Mouse (Mus musculus) adrenal gland, adult 8-10 months (tissue): ENCODE data around the gene Cacna2d3. TPM values are rescaled to one million over a fixed set of nuclear protein-coding genes. Genes with fewer than 3 reads are reported as not detected.

Source experiments
- DNase-seq: peaks from one replicate; pipeline ENCODE4 v3.0.0; 2022
- total RNA-seq, 4 experiments: library from RNA; stranded (reverse); gene quantifications; 2 replicates each; pipeline ENCODE4 v1.2.4; 2022

Cacna2d3 gene
- total RNA-seq, 4 experiments from 2014 or later: 4.3 to 8.6 (median 5.3) TPM

DNA sequence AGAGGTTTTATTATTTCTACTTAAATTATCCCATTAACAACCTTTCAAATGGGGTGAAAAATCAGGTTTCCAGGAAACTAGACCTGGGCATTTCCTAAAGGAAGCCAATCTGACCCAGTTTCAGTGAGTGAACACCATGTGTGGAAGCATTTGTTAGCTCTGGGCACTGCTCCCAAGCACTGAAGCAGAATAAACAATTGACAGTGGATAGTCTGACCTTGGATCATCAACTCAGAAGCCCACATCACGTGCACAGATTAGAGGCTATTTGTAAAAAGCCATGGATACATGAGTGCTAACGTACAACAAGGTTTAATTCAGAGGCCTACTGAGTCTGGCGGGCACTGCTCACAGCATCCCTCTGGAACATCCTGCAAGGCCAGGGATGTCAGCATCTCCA is 82.4 kb downstream of the Cacna2d3 start:
- no peak for DNase-seq

DNA sequence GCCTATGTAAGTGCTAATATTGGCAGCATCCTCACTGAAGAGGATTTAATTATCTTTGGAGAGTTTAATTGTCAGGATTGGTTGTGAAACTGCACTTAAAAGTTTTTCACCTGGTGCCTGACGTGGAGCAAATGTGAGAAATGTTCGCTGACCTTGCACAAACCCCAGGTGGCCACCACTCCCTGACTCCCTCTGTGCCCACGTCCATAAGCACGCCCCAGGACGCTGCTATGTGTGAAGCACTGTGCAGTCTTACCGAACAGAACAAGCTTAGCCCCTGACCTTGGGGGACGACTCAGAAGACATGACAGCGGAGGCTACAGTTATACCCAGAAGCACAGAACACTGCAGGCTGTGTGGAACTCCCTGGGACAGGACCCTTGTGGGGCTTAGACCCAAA is 93.5 kb downstream of the Cacna2d3 start:
- no peak for DNase-seq

DNA sequence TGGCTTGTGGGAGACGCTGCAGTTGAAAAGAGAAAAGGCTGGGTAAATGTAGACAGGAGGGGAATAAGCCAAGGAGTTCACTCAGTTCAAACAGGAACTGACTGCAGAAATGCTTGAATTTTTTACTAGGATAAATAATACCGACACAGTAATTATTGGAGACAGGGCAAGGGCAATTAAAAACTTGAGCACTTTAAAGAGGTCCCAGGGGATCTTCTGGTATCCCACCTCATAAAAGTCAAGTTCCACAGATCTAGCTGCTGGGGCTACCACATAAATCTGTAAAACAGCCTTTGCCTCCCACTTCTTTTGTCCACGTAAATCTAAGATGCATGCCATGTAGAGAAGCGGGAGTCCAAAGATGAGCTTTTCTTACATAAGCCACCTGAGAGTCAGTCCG is 109.2 kb downstream of the Cacna2d3 start:
- DNase-seq: no peak

GRCm38 (mm10) chr14:29608761-29609160 is 112.9 kb downstream of the Cacna2d3 start:
- no peak for DNase-seq

DNA sequence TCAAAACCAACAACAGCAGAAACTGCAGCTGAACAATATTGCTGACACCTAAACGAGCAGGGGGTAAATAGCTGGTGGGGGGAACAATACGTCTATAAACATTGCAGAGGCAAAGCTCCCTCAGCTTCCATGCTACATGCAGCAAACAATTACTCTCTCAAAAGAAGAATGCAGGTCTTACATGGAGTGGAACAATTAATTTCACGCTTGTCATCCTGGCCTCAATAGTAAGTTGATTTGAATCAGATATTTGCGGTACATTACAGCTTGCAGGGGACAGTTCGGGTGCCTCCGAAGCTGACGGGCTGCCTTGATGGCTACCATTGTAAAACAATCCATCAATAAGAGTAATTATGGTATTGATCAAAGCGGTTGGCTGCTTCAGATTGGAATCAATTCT is 122.2 kb downstream of the Cacna2d3 start:
- DNase-seq: no peak

- DNase-seq: peak; percentile 4
These were observed 128.8 kb downstream of the Cacna2d3 start for GRCm38 (mm10) chr14:29592896-29593295.

DNA sequence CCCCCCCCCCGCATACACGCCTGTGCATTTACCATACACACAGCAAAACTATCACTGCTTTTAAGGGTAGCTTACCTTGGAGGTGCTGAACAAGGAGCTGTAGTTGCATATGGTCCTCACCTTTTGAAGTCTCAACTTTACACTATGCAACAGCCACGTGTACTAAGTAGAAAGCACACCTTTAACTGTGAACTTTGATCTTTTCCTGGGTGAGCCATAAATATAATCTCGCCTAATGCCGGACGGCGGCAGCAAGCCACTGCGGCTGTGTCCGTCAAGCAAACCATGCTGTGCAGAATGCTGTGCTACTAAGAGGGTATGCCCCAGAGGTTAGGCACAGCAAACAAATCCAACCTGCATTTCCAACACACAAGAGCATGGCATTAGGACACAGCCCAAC is 132.0 kb downstream of the Cacna2d3 start:
- no peak for DNase-seq

GRCm38 (mm10) chr14:29581961-29582360 is 139.7 kb downstream of the Cacna2d3 start:
- no peak for DNase-seq

DNA sequence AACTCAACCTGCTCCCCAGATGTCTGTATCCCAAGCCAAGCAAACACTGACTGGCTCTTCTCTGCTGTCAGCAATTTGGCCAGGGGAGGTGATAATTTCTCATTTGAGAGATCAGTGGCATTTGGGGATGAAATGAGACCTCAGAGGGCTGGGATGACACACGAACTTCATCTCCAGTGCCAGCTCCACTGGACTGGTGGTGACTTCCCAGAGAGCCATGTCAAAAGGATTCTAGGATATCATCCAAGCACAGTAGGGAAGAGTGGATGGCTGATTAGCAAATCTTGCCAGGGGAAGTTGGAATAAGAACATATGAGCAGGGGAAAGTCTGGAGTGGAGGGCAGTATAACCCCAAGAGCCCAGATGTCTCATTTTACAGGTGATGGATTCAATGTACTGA is 143.9 kb downstream of the Cacna2d3 start:
- DNase-seq: no peak

- no peak for DNase-seq
These were observed 146.1 kb downstream of the Cacna2d3 start for GRCm38 (mm10) chr14:29575551-29575950.

GRCm38 (mm10) chr14:29562704-29563103 is 159.0 kb downstream of the Cacna2d3 start:
- no peak for DNase-seq

DNA sequence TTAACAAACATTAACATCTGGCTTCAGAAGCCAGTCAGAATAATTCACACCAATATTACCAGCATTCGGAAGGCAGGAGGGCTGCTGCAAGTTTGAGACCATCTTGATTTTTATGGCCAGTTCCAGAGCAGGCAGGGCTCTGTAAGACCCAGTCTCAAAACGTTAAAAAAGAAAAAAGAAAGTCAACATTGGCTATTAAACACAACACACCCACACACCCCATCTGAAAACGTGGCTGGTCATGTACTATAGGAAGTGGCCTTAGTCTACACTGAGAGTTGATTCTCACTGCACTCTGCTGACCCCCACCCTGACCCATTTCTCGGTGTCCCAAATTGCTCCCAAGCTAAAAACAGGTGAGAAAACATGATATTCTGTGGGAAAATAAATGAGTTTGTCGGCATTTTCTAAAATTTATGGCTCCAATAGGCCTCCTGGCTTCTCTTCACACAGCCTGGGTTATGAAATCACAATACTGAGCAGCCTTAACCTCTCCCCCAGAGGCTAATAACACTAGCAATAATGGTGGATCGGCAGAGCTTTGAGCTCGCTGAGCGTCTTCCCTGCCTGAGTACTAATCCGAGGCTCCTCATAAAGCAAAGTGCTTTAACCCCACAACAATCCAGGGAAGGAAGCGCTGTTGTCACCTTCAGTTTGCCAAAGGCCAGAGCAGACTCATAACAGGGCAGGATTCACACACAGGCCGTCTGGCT is 160.4 kb downstream of the Cacna2d3 start:
- no peak for DNase-seq

GRCm38 (mm10) chr14:29558440-29558839 is 163.2 kb downstream of the Cacna2d3 start:
- no peak for DNase-seq

GRCm38 (mm10) chr14:29556152-29556551 is 165.5 kb downstream of the Cacna2d3 start:
- DNase-seq: no peak

- DNase-seq: no peak
These were observed 169.2 kb downstream of the Cacna2d3 start for GRCm38 (mm10) chr14:29552471-29552870.

GRCm38 (mm10) chr14:29548646-29549045 is 173.0 kb downstream of the Cacna2d3 start:
- DNase-seq: no peak

DNA sequence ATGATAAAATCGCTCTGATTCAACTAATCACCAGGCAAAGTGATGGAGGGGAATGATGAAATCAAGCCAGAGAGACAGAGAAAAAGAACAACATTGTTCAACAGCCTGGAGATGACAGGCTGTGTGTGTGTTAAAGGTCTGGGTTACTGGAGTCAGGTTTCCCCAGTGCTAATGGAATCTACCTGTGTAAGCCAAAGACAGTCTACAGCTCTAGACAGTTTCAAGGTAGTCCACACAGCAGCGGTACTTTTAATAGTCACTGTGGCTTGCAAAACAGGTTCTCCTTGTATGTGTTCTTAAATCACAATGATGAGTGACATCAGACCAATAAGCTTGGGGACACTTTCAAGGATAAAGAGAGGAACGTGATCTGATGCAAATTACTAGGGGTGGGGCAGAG is 191.1 kb downstream of the Cacna2d3 start:
- DNase-seq: no peak

DNA sequence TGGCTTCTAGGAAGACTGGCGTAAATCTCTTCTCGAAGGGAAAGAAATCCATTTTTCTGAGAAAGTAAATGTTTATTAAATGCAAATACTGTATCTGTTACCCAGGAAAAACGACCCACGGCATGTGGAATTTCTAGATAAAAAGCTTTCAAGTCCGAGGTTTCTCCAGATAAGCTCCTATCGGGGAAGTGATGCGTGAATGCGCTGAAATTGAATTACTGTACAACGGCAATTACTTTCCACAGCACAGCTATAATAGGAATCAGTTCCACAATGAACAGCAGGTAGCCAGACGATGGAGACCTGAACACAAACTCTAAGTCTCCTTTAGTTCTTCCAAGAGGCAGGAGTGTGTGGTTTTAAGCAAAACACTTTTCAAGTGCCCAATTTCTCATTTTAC is 193.0 kb downstream of the Cacna2d3 start:
- DNase-seq: no peak

- DNase-seq: no peak
These were observed 201.7 kb downstream of the Cacna2d3 start for GRCm38 (mm10) chr14:29519751-29520669.

DNA sequence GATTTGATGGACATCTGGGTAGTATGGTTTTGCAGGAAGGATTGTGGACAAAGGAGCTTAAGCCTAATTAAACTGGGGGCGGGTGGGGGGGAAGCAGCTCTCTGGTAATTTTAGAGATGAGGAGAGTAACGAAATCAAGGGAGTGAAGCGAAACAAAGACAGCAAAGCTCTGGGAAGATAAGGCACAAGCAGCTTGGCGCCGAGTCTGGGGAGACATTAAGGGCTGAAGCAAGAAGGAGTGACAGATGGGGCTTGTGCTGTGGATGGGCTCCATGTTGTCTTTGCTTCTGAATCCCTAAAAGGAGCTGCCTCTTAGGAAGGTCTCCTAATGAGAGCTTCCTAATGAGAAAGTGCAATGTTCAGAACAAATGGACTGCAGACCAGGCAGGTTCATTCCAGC is 219.0 kb downstream of the Cacna2d3 start:
- no peak for DNase-seq

- no peak for DNase-seq
These were observed 222.9 kb downstream of the Cacna2d3 start for GRCm38 (mm10) chr14:29498546-29499290.

GRCm38 (mm10) chr14:29496552-29496951 is 225.1 kb downstream of the Cacna2d3 start:
- no peak for DNase-seq

DNA sequence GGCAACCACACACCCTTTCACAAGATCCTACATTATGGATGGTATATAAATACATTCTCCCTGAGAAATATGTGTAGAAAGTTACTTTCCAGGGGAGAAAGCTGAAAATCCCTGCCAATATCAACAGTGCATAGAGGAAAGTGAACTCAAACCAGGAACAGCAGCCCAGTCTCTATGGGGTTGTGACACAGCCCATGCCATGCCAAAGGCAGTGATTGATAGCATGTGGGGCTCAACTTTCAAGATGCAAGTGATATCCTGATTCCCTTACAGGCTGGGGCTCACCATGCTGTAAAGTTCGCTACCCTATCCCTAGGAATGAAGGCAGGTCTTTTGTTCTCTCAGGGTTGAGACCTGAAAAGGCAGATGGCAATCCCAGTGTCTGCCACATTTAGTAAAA is 229.9 kb downstream of the Cacna2d3 start:
- DNase-seq: no peak
